Mouse (Mus musculus) embryonic fibroblast, embryonic 13.5 days (primary cell): Measurements from ENCODE around the gene Psmd3.

Source experiments
- CTCF ChIP-seq: IDR thresholded peaks from 2 replicates; pipeline ENCODE4 v1.5.1; 2011; ENCODE audit warnings: mild to moderate bottlenecking, control low read depth, low read length, moderate library complexity, borderline replicate concordance; ENCODE audit not compliant: insufficient read depth
- POLR2A ChIP-seq: IDR thresholded peaks from 2 replicates; pipeline ENCODE4 v1.6.1; 2011; ENCODE audit warnings: low read depth, mild to moderate bottlenecking, control low read depth, low read length, moderate library complexity

DNA sequence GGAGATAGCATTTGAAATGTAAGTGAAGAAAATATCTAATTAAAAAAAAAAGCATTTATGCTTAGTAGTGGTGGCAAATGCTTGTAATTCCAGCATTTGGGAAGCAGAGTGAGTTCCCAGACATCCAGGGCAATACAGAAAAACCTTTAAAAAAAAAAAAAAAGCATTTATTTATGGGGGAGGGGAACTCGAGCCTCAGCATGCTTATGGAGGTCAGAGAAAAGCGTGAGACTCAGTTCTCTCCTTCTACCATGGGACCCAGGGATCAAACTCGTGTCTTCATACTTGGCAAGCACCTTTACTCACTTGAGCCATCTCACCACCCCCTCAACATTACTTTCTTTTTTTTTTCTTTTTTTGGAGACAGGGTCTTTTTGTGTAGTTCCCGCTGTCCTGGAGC is 1.2 kb upstream of the Psmd3 start:
- no peak for TF ChIP-seq POLR2A
- TF ChIP-seq CTCF: no peak
